Mouse (Mus musculus) stomach, postnatal 0 days (tissue): ENCODE data around the gene Farsb.

Experiments used
- CTCF ChIP-seq: IDR thresholded peaks from 2 replicates; pipeline ENCODE4 v1.5.1; 2016; ENCODE audit warnings: antibody characterized with exemption, low read depth, mild to moderate bottlenecking, moderate library complexity
- EP300 ChIP-seq: optimal IDR thresholded peaks from 2 replicates; pipeline ENCODE3; 2016; ENCODE audit warnings: antibody characterized with exemption

DNA sequence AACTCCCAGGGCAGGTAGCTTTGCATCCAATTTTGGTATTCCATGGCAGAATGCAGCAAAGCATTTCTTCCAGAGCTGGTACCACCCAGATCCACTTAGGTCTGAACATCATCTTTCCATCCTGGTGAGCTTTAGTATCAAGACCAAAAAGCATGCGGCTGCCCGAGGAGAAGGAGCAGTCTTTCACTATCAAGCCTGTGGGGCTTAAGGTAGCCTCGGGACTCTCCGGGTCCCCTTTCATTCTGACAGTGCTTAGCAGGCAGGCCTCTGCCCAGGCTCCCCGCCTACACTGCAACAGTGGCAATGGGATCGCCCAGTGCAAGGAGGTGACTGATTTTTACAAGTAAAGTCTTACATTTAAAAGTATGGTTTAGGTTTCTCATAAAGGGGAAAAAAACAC lies 36.2 kb downstream of the Farsb start:
- TF ChIP-seq CTCF (no peak), EP300 (no peak)
